9 mouse cellular contexts compared by ENCODE assay signal in the genomic region with DNA sequence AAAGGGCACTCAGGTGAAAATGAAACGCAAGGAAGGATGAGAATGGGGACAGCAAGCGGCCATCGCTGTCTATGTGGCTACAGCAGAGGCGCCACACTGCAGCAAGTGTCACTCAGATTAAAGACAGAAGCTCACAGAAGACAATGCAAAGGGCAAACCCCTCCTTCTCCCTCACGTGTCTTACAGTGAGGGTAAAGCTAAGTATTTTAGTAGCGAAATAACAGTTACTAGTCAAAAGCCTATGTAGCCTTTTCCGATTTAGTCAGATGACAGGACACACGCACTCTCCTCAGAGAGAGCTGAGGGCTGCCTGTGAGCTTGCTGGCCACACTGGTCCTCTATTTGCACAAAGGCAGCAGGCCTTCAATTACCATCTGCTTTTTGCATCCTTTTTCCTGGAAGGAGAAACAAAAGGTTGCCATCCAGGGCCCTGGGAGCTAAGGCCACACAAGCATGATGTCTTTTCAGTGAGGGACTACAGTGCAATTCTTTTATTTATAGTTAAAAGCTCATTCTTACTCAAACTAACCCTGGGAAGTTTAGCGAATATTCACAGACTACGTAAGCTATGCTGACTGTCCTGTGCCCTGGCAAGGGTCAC. TPM values are rescaled to one million over a fixed set of nuclear protein-coding genes. Genes with fewer than 3 reads are reported as not detected.
DNase-seq lines count a peak whose midpoint lies in the region; ATAC-seq and TF ChIP-seq lines count a peak whose summit lies in the region.
"Had no signal": no experiment of that assay in that cellular context is flagged by ENCODE, and none has a peak within 500 bp of the region (broad histone marks: within the 10 kb centered on the region; RNA-seq: fewer than 3 reads in every experiment).

No protein-coding gene starts in this region.

- peak overlapping the region; percentile 76 for H3K27ac ChIP-seq in kidney, embryonic 14.5 days (ENCODE audit: low read depth, low read length)
- H3K27ac ChIP-seq in embryonic facial prominence, embryonic 12.5 days = peak overlapping the region; percentile 27; the same call in 1 of the 2 replicates
- peak overlapping the region; percentile 78 for H3K27ac ChIP-seq in hindbrain, embryonic 15.5 days (replicated peaks)
- peak overlapping the region; percentile 73 for H3K27ac ChIP-seq in midbrain, postnatal 0 days (ENCODE audit: low read depth, low read length)
- H3K27ac ChIP-seq: macrophage had no signal

- DNase-seq in kidney, postnatal 14 days = no peak
- no peak for DNase-seq in midbrain, postnatal 0 days (ENCODE audit: low spot score)
- no peak for DNase-seq in ovary, postnatal 36 days (ENCODE audit: low spot score)
- no peak for DNase-seq in ovary, adult 18-20 months (ENCODE audit: low spot score)
- no peak for DNase-seq in adrenal gland, postnatal 25 days

- H3K9me3 ChIP-seq in kidney, embryonic 14.5 days (ENCODE audit: control insufficient read depth, low read length) = no peaks in the 10 kb centered on the region
- H3K9me3 ChIP-seq in embryonic facial prominence, embryonic 12.5 days = no peaks in the 10 kb centered on the region
- H3K9me3 ChIP-seq in hindbrain, embryonic 15.5 days = no peaks in the 10 kb centered on the region
- H3K9me3 ChIP-seq in midbrain, postnatal 0 days (ENCODE audit: low read length) = no peaks in the 10 kb centered on the region

- peaks cover 17% of the 10 kb centered on the region for H3K4me1 ChIP-seq in kidney, embryonic 14.5 days (ENCODE audit: control insufficient read depth, insufficient read depth, low read length)
- H3K4me1 ChIP-seq in embryonic facial prominence, embryonic 12.5 days = peaks cover 25% of the 10 kb centered on the region
- H3K4me1 ChIP-seq in hindbrain, embryonic 15.5 days (replicated peaks) = peaks cover 25% of the 10 kb centered on the region
- H3K4me1 ChIP-seq in midbrain, postnatal 0 days (ENCODE audit: insufficient read depth, low read length) = peaks cover 12% of the 10 kb centered on the region

- no peak for TF ChIP-seq CTCF in midbrain, postnatal 0 days (IDR thresholded peaks at IDR 0.05)

- no peak overlapping the region for H3K9ac ChIP-seq in kidney, embryonic 14.5 days (ENCODE audit: low read depth, low read length)
- H3K9ac ChIP-seq in embryonic facial prominence, embryonic 12.5 days = no peak overlapping the region
- peak overlapping the region; percentile 11; the same call in 1 of the 2 replicates for H3K9ac ChIP-seq in hindbrain, embryonic 15.5 days
- peak overlapping the region; percentile 14; the same call in 1 of the 2 replicates for H3K9ac ChIP-seq in midbrain, postnatal 0 days (replicated peaks; ENCODE audit: low read length, poor library complexity, severe bottlenecking)

- 76% methylated on average over 10 of the region's 10 CpGs for WGBS in kidney, embryonic 14.5 days
- WGBS in embryonic facial prominence, embryonic 12.5 days = 59% methylated on average over 10 of the region's 10 CpGs
- 18% methylated on average over 10 of the region's 10 CpGs for WGBS in hindbrain, embryonic 15.5 days
- WGBS in midbrain, postnatal 0 days = 24% methylated on average over 10 of the region's 10 CpGs

- peaks cover 81% of the 10 kb centered on the region for H3K36me3 ChIP-seq in kidney, embryonic 14.5 days (ENCODE audit: control insufficient read depth, insufficient read depth, low read length)
- peaks cover 78% of the 10 kb centered on the region for H3K36me3 ChIP-seq in embryonic facial prominence, embryonic 12.5 days
- H3K36me3 ChIP-seq in hindbrain, embryonic 15.5 days = peaks cover 35% of the 10 kb centered on the region
- peaks cover 50% of the 10 kb centered on the region for H3K36me3 ChIP-seq in midbrain, postnatal 0 days (ENCODE audit: insufficient read depth, low read length)

- no peak for ATAC-seq in kidney, embryonic 14.5 days (ENCODE audit: low FRiP score, low TSS enrichment)
- no peak for ATAC-seq in embryonic facial prominence, embryonic 12.5 days (ENCODE audit: insufficient number of reproducible peaks, insufficient read depth, low FRiP score, low TSS enrichment)
- peak; percentile 47; the same call in 1 of the 2 replicates for ATAC-seq in hindbrain, embryonic 15.5 days (ENCODE audit: low FRiP score, low read depth)
- peak; percentile 55 for ATAC-seq in midbrain, postnatal 0 days (ENCODE audit: low FRiP score)

- no peak overlapping the region for H3K4me3 ChIP-seq in kidney, embryonic 14.5 days (ENCODE audit: low read length)
- no peak overlapping the region for H3K4me3 ChIP-seq in embryonic facial prominence, embryonic 12.5 days
- H3K4me3 ChIP-seq in hindbrain, embryonic 15.5 days = no peak overlapping the region
- H3K4me3 ChIP-seq in midbrain, postnatal 0 days (ENCODE audit: low read depth, low read length) = no peak overlapping the region

- no peak overlapping the region for H3K4me2 ChIP-seq in kidney, embryonic 14.5 days (replicated peaks; ENCODE audit: low read depth, low read length)
- H3K4me2 ChIP-seq in embryonic facial prominence, embryonic 12.5 days (replicated peaks) = no peak overlapping the region
- H3K4me2 ChIP-seq in hindbrain, embryonic 15.5 days = no peak overlapping the region
- no peak overlapping the region for H3K4me2 ChIP-seq in midbrain, postnatal 0 days (ENCODE audit: low read depth, low read length, poor library complexity, severe bottlenecking)

- no peaks in the 10 kb centered on the region for H3K27me3 ChIP-seq in kidney, embryonic 14.5 days (ENCODE audit: control insufficient read depth, insufficient read depth, low read length)
- no peaks in the 10 kb centered on the region for H3K27me3 ChIP-seq in embryonic facial prominence, embryonic 12.5 days
- no peaks in the 10 kb centered on the region for H3K27me3 ChIP-seq in hindbrain, embryonic 15.5 days
- no peaks in the 10 kb centered on the region for H3K27me3 ChIP-seq in midbrain, postnatal 0 days (ENCODE audit: insufficient read depth, low read length)

RNA-seq across cellular contexts. Expression of a gene that starts 58.3 kb away (rescaled TPM):
- 56.3 and 74.5 TPM in 2 replicates for polyA plus RNA-seq in kidney, embryonic 14.5 days (2014; fragmentation: Nextera tagmentation; extraction: Ambion mirVana)
- 37.8 and 45.0 TPM in 2 replicates for polyA plus RNA-seq in embryonic facial prominence, embryonic 12.5 days (2016; fragmentation: Nextera tagmentation; extraction: Ambion mirVana)
- polyA plus RNA-seq in hindbrain, embryonic 15.5 days (2015; fragmentation: Nextera tagmentation; extraction: Ambion mirVana) = 27.0 and 31.6 TPM in 2 replicates
- total RNA-seq in midbrain, postnatal 0 days (2014; rRNA removed) = 17.6 and 26.2 TPM in 2 replicates
- 19.1 and 23.5 TPM in 2 replicates for polyA plus RNA-seq in midbrain, postnatal 0 days (2015; fragmentation: Nextera tagmentation; extraction: Ambion mirVana)
- total RNA-seq in adrenal gland, postnatal 25 days (2021) = 26.4 and 36.9 TPM in 2 replicates

Comparison
In these comparisons a context has a peak if more than half of its experiments do, and no peak if none do; other contexts are left out.
1. ATAC-seq: peak in hindbrain, embryonic 15.5 days (single experiment) and midbrain, postnatal 0 days (single experiment); none in kidney, embryonic 14.5 days (single experiment) and embryonic facial prominence, embryonic 12.5 days (single experiment).
2. H3K27ac ChIP-seq: peak in every context shown above with its lines; median percentile 78 in hindbrain, embryonic 15.5 days; 76 in kidney, embryonic 14.5 days; 73 in midbrain, postnatal 0 days; 27 in embryonic facial prominence, embryonic 12.5 days.
3. H3K9ac ChIP-seq: peak in hindbrain, embryonic 15.5 days (single experiment) and midbrain, postnatal 0 days (single experiment); none in kidney, embryonic 14.5 days (single experiment) and embryonic facial prominence, embryonic 12.5 days (single experiment).